Mouse (Mus musculus): ENCODE data around the gene Blvrb. TPM values are rescaled to one million over a fixed set of nuclear protein-coding genes. Genes with fewer than 3 reads are reported as not detected.
A peak's percentile ranks its signal among the peaks of the same experiment; 100 is the strongest.

The Blvrb gene
- total RNA-seq (2021): 10 to 100 TPM; 15.6 to 15.8 TPM
- long read RNA-seq, experiment 1, partial matches to known transcripts: 0 of 5 reads
- long read RNA-seq, experiment 1, other reads (novel, unspliced or antisense): 1 of 5 reads
- long read RNA-seq, experiment 2, transcript Blvrb-201 (5 exons, 1,028 nt): major isoform, 18 of 18 reads
- long read RNA-seq, experiment 2, partial matches to known transcripts: 0 of 18 reads
- long read RNA-seq, experiment 2, other reads (novel, unspliced or antisense): 0 of 18 reads

- DNase-seq (ENCODE audit: low spot score in 2 of 2): peak; percentile 94 to 99
Observed at GRCm38 (mm10) chr7:27447419-27448286, at the start of gene Blvrb, which contains the start of gene Sptbn4. Gene Blvrb (plus strand): TSS chr7:27447978. Gene Sptbn4 (minus strand): TSS chr7:27447686.

GRCm38 (mm10) chr7:27400545-27400944 lies 47.2 kb upstream of the Blvrb start:
- no peak for DNase-seq (ENCODE audit: low spot score in 2 of 2)

GRCm38 (mm10) chr7:27402675-27403074 lies 45.1 kb upstream of the Blvrb start:
- DNase-seq (ENCODE audit: low spot score in 2 of 2): peak; percentile 63 to 68

GRCm38 (mm10) chr7:27404203-27404942 lies 43.4 kb upstream of the Blvrb start:
- no peak for DNase-seq (ENCODE audit: low spot score in 2 of 2)

- DNase-seq (ENCODE audit: low spot score in 2 of 2): no peak
Observed at GRCm38 (mm10) chr7:27406481-27406880, 41.3 kb upstream of the Blvrb start.

- no peak for DNase-seq (ENCODE audit: low spot score in 2 of 2)
Observed at GRCm38 (mm10) chr7:27407816-27408215, 40.0 kb upstream of the Blvrb start.

- peak; percentile 63 to 70 for DNase-seq (ENCODE audit: low spot score in 2 of 2)
Observed at GRCm38 (mm10) chr7:27408379-27409176, 39.2 kb upstream of the Blvrb start.

- DNase-seq (ENCODE audit: low spot score in 2 of 2): no peak
Observed at GRCm38 (mm10) chr7:27417151-27417550, 30.6 kb upstream of the Blvrb start.

GRCm38 (mm10) chr7:27419101-27419500 lies 28.7 kb upstream of the Blvrb start:
- DNase-seq (ENCODE audit: low spot score in 2 of 2): no peak

GRCm38 (mm10) chr7:27423556-27424326 lies 24.0 kb upstream of the Blvrb start:
- peak in 1 of 2 experiments; percentile 50 for DNase-seq (ENCODE audit: low spot score in 2 of 2)

- no peak for DNase-seq (ENCODE audit: low spot score in 2 of 2)
Observed at GRCm38 (mm10) chr7:27427387-27427786, 20.4 kb upstream of the Blvrb start.

- DNase-seq (ENCODE audit: low spot score in 2 of 2): no peak
Observed at GRCm38 (mm10) chr7:27428002-27428401, 19.8 kb upstream of the Blvrb start.

- no peak for DNase-seq (ENCODE audit: low spot score in 2 of 2)
Observed at GRCm38 (mm10) chr7:27429135-27429534, 18.6 kb upstream of the Blvrb start.

- DNase-seq (ENCODE audit: low spot score in 2 of 2): no peak
Observed at GRCm38 (mm10) chr7:27433349-27433748, 14.4 kb upstream of the Blvrb start.

- no peak for DNase-seq (ENCODE audit: low spot score in 2 of 2)
Observed at GRCm38 (mm10) chr7:27433794-27434193, 14.0 kb upstream of the Blvrb start.

- no peak for DNase-seq (ENCODE audit: low spot score in 2 of 2)
Observed at GRCm38 (mm10) chr7:27437544-27437943, 10.2 kb upstream of the Blvrb start.

- DNase-seq (ENCODE audit: low spot score in 2 of 2): no peak
Observed at GRCm38 (mm10) chr7:27440014-27440413, 7.8 kb upstream of the Blvrb start.

GRCm38 (mm10) chr7:27446051-27446450 lies 1.7 kb upstream of the Blvrb start:
- no peak for DNase-seq (ENCODE audit: low spot score in 2 of 2)

- peak; percentile 67 to 70 for DNase-seq (ENCODE audit: low spot score in 2 of 2)
Observed at GRCm38 (mm10) chr7:27446521-27447418, 1.0 kb upstream of the Blvrb start.

Measured in layer of hippocampus, postnatal 14 days (tissue).